In the genomic region with DNA sequence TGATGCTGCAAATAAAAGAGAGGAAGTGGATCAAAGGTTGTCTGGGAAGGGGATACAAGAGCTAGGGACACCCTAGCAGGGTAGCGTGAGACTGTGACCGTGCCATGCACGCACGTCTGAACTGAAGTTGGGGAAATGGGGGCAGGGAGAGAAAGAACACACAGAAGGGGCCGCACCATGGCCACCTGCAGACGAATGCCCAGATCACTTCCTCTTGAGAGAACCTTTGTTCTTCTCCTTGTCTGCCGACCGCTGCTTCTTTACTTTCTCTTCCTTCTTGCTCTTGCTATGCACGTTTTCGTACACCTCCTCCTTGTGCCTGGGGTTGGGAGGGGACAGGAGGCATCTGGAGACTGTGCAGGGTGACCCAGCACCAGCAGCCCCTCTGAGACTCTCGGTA, we compare ENCODE assay signal across 11 mouse cellular contexts. TPM values are rescaled to one million over a fixed set of nuclear protein-coding genes. Genes with fewer than 3 reads are reported as not detected.
DNase-seq lines count a peak whose midpoint lies in the region; ATAC-seq and TF ChIP-seq lines count a peak whose summit lies in the region.
"Had no signal": no experiment of that assay in that cellular context is flagged by ENCODE, and none has a peak within 500 bp of the region (broad histone marks: within the 10 kb centered on the region; RNA-seq: fewer than 3 reads in every experiment).

No protein-coding gene starts in this region.

- 54% methylated on average over 11 of the region's 11 CpGs for WGBS in lung, embryonic 14.5 days
- WGBS in intestine, embryonic 15.5 days, result 47% methylated on average over 11 of the region's 11 CpGs
- 63% methylated on average over 11 of the region's 11 CpGs for WGBS in stomach, embryonic 14.5 days
- WGBS in forebrain, embryonic 14.5 days, result 45% methylated on average over 11 of the region's 11 CpGs

- H3K9ac ChIP-seq in lung, embryonic 14.5 days, result peak overlapping the region; percentile 57
- no peak overlapping the region for H3K9ac ChIP-seq in intestine, embryonic 15.5 days
- H3K9ac ChIP-seq in stomach, embryonic 14.5 days (replicated peaks; ENCODE audit: low read depth, low read length), result 0 out of 2 replicates have a peak overlapping the region, but pooled peaks have one; percentile 10
- no peak overlapping the region for H3K9ac ChIP-seq in forebrain, embryonic 14.5 days (ENCODE audit: low read length)
- H3K9ac ChIP-seq: embryonic facial prominence, embryonic 12.5 days had no signal

- H3K27ac ChIP-seq in lung, embryonic 14.5 days (ENCODE audit: low read depth), result peak overlapping the region; percentile 46; the same call in 1 of the 2 replicates
- 0 out of 2 replicates have a peak overlapping the region, but pooled peaks have one; percentile 3 for H3K27ac ChIP-seq in intestine, embryonic 15.5 days
- 0 out of 2 replicates have a peak overlapping the region, but pooled peaks have one; percentile 18 for H3K27ac ChIP-seq in stomach, embryonic 14.5 days (ENCODE audit: low read length)
- no peak overlapping the region for H3K27ac ChIP-seq in forebrain, embryonic 14.5 days (ENCODE audit: low read depth, low read length)
- H3K27ac ChIP-seq: embryonic facial prominence, embryonic 12.5 days; gastrocnemius, adult 2 months had no signal

- TF ChIP-seq CTCF in lung, embryonic 14.5 days (IDR thresholded peaks at IDR 0.05; ENCODE audit: low read depth), result no peak

- no peaks in the 10 kb centered on the region for H3K9me3 ChIP-seq in lung, embryonic 14.5 days (ENCODE audit: low read depth, low read length)
- no peaks in the 10 kb centered on the region for H3K9me3 ChIP-seq in intestine, embryonic 15.5 days
- H3K9me3 ChIP-seq in stomach, embryonic 14.5 days (ENCODE audit: control insufficient read depth, low read depth, low read length), result no peaks in the 10 kb centered on the region
- H3K9me3 ChIP-seq in forebrain, embryonic 14.5 days (replicated peaks; ENCODE audit: control insufficient read depth, low read length), result no peaks in the 10 kb centered on the region
- H3K9me3 ChIP-seq: embryonic facial prominence, embryonic 12.5 days had no signal

- no peak for ATAC-seq in lung, embryonic 14.5 days (ENCODE audit: insufficient read depth)
- peak; percentile 19 for ATAC-seq in activated CD4-positive, CD25-positive, alpha-beta regulatory T cell, adult 4 months
- ATAC-seq in intestine, embryonic 15.5 days, result no peak
- ATAC-seq in stomach, embryonic 14.5 days (ENCODE audit: insufficient number of reproducible peaks, insufficient read depth, low FRiP score, low read depth), result no peak
- no peak for ATAC-seq in forebrain, embryonic 14.5 days

- no peaks in the 10 kb centered on the region for H3K4me1 ChIP-seq in lung, embryonic 14.5 days (ENCODE audit: insufficient read depth)
- H3K4me1 ChIP-seq in intestine, embryonic 15.5 days (replicated peaks), result peaks cover 5% of the 10 kb centered on the region; the same call in 1 of the 2 replicates
- H3K4me1 ChIP-seq in stomach, embryonic 14.5 days (ENCODE audit: control insufficient read depth, insufficient read depth, low read length), result 0 out of 2 replicates have a peak, but pooled peaks cover 2% of the 10 kb centered on the region
- no peaks in the 10 kb centered on the region for H3K4me1 ChIP-seq in forebrain, embryonic 14.5 days (ENCODE audit: control insufficient read depth, insufficient read depth, low read length)
- H3K4me1 ChIP-seq: embryonic facial prominence, embryonic 12.5 days had no signal

- peak overlapping the region; percentile 43; the same call in 1 of the 2 replicates for H3K4me3 ChIP-seq in lung, embryonic 14.5 days (ENCODE audit: low read depth, low read length)
- H3K4me3 ChIP-seq in intestine, embryonic 15.5 days (replicated peaks), result peak overlapping the region; percentile 42; the same call in 1 of the 2 replicates
- peak overlapping the region; percentile 36; the same call in 1 of the 2 replicates for H3K4me3 ChIP-seq in stomach, embryonic 14.5 days (ENCODE audit: low read depth, low read length)
- no peak overlapping the region for H3K4me3 ChIP-seq in forebrain, embryonic 14.5 days (ENCODE audit: low read depth, low read length)
- H3K4me3 ChIP-seq: embryonic facial prominence, embryonic 12.5 days; gastrocnemius, adult 2 months had no signal

- DNase-seq in lung, embryonic 14.5 days, result no peak
- no peak for DNase-seq in lung, postnatal 14 days
- no peak for DNase-seq in MN1 (ENCODE audit: low spot score)
- no peak for DNase-seq in cerebellum, adult 8-10 months
- no peak for DNase-seq in forebrain, embryonic 14.5 days (ENCODE audit: low spot score)
- DNase-seq: gastrocnemius, adult 2 months had no signal

- no peaks in the 10 kb centered on the region for H3K27me3 ChIP-seq in lung, embryonic 14.5 days (ENCODE audit: insufficient read depth, low read length)
- H3K27me3 ChIP-seq in intestine, embryonic 15.5 days (replicated peaks), result no peaks in the 10 kb centered on the region
- no peaks in the 10 kb centered on the region for H3K27me3 ChIP-seq in stomach, embryonic 14.5 days (ENCODE audit: control insufficient read depth, insufficient read depth, low read length)
- H3K27me3 ChIP-seq in forebrain, embryonic 14.5 days (replicated peaks; ENCODE audit: control insufficient read depth, insufficient read depth, low read length), result no peaks in the 10 kb centered on the region
- H3K27me3 ChIP-seq: embryonic facial prominence, embryonic 12.5 days had no signal

- H3K36me3 ChIP-seq in lung, embryonic 14.5 days (ENCODE audit: insufficient read depth), result peaks cover 19% of the 10 kb centered on the region
- peaks cover 9% of the 10 kb centered on the region for H3K36me3 ChIP-seq in intestine, embryonic 15.5 days
- peaks cover 10% of the 10 kb centered on the region; the same call in 1 of the 2 replicates for H3K36me3 ChIP-seq in stomach, embryonic 14.5 days (ENCODE audit: control insufficient read depth, insufficient read depth, low read length)
- H3K36me3 ChIP-seq in forebrain, embryonic 14.5 days (ENCODE audit: control insufficient read depth, insufficient read depth, low read length), result peaks cover 19% of the 10 kb centered on the region

- H3K4me2 ChIP-seq in lung, embryonic 14.5 days, result peak overlapping the region; percentile 56
- peak overlapping the region; percentile 51 for H3K4me2 ChIP-seq in intestine, embryonic 15.5 days (replicated peaks)
- H3K4me2 ChIP-seq in stomach, embryonic 14.5 days (replicated peaks; ENCODE audit: low read depth, low read length), result peak overlapping the region; percentile 40; the same call in 1 of the 2 replicates
- no peak overlapping the region for H3K4me2 ChIP-seq in forebrain, embryonic 14.5 days (ENCODE audit: low read length)
- H3K4me2 ChIP-seq: embryonic facial prominence, embryonic 12.5 days had no signal

RNA-seq across cellular contexts. Expression of a gene that starts 8.8 kb away (rescaled TPM):
- polyA plus RNA-seq in lung, embryonic 14.5 days (2014; fragmentation: Nextera tagmentation; extraction: Ambion mirVana), result 354 and 377 TPM in 2 replicates
- 10 to 100 TPM; 72.2 to 87.3 TPM for polyA plus RNA-seq in activated CD4-positive, CD25-positive, alpha-beta regulatory T cell, adult 4 months (2017; shearing (Covaris generic))
- 497 and 503 TPM in 2 replicates for polyA plus RNA-seq in intestine, embryonic 15.5 days (2015; fragmentation: Nextera tagmentation; extraction: Ambion mirVana)
- polyA plus RNA-seq in stomach, embryonic 14.5 days (2014; fragmentation: Nextera tagmentation; extraction: Ambion mirVana), result 290 and 305 TPM in 2 replicates
- polyA plus RNA-seq in forebrain, embryonic 14.5 days (2014; fragmentation: Nextera tagmentation; extraction: Ambion mirVana), result 237 and 245 TPM in 2 replicates

RNA-seq across cellular contexts. Expression of a gene that starts 8.9 kb away (rescaled TPM):
- 214 and 228 TPM in 2 replicates for polyA plus RNA-seq in lung, embryonic 14.5 days (2014; fragmentation: Nextera tagmentation; extraction: Ambion mirVana)
- 100 to 1,000 TPM; 401 to 440 TPM for polyA plus RNA-seq in activated CD4-positive, CD25-positive, alpha-beta regulatory T cell, adult 4 months (2017; shearing (Covaris generic))
- polyA plus RNA-seq in intestine, embryonic 15.5 days (2015; fragmentation: Nextera tagmentation; extraction: Ambion mirVana), result 225 and 231 TPM in 2 replicates
- polyA plus RNA-seq in stomach, embryonic 14.5 days (2014; fragmentation: Nextera tagmentation; extraction: Ambion mirVana), result 201 and 205 TPM in 2 replicates
- polyA plus RNA-seq in forebrain, embryonic 14.5 days (2014; fragmentation: Nextera tagmentation; extraction: Ambion mirVana), result 166 and 186 TPM in 2 replicates

RNA-seq across cellular contexts. Expression of a gene that starts 17.6 kb away (rescaled TPM):
- 12.1 and 12.6 TPM in 2 replicates for polyA plus RNA-seq in lung, embryonic 14.5 days (2014; fragmentation: Nextera tagmentation; extraction: Ambion mirVana)
- polyA plus RNA-seq in activated CD4-positive, CD25-positive, alpha-beta regulatory T cell, adult 4 months (2017; shearing (Covaris generic)), result 100 to 1,000 TPM; 138 to 144 TPM
- polyA plus RNA-seq in intestine, embryonic 15.5 days (2015; fragmentation: Nextera tagmentation; extraction: Ambion mirVana), result 16.7 and 17.7 TPM in 2 replicates
- 13.7 and 15.3 TPM in 2 replicates for polyA plus RNA-seq in stomach, embryonic 14.5 days (2014; fragmentation: Nextera tagmentation; extraction: Ambion mirVana)
- polyA plus RNA-seq in forebrain, embryonic 14.5 days (2014; fragmentation: Nextera tagmentation; extraction: Ambion mirVana), result 4.7 TPM in 2 replicates

RNA-seq across cellular contexts. Expression of a gene that starts 20.3 kb away (rescaled TPM):
- 429 and 440 TPM in 2 replicates for polyA plus RNA-seq in lung, embryonic 14.5 days (2014; fragmentation: Nextera tagmentation; extraction: Ambion mirVana)
- 100 to 1,000 TPM; 529 to 630 TPM for polyA plus RNA-seq in activated CD4-positive, CD25-positive, alpha-beta regulatory T cell, adult 4 months (2017; shearing (Covaris generic))
- 337 and 341 TPM in 2 replicates for polyA plus RNA-seq in intestine, embryonic 15.5 days (2015; fragmentation: Nextera tagmentation; extraction: Ambion mirVana)
- polyA plus RNA-seq in stomach, embryonic 14.5 days (2014; fragmentation: Nextera tagmentation; extraction: Ambion mirVana), result 445 and 505 TPM in 2 replicates
- polyA plus RNA-seq in forebrain, embryonic 14.5 days (2014; fragmentation: Nextera tagmentation; extraction: Ambion mirVana), result 722 and 848 TPM in 2 replicates

RNA-seq across cellular contexts. Expression of a gene that starts 34.9 kb away (rescaled TPM):
- polyA plus RNA-seq in lung, embryonic 14.5 days (2014; fragmentation: Nextera tagmentation; extraction: Ambion mirVana), result not detected in 2 replicates
- polyA plus RNA-seq in activated CD4-positive, CD25-positive, alpha-beta regulatory T cell, adult 4 months (2017; shearing (Covaris generic)), result not detected
- not detected in 2 replicates for polyA plus RNA-seq in intestine, embryonic 15.5 days (2015; fragmentation: Nextera tagmentation; extraction: Ambion mirVana)
- not detected in 2 replicates for polyA plus RNA-seq in stomach, embryonic 14.5 days (2014; fragmentation: Nextera tagmentation; extraction: Ambion mirVana)
- polyA plus RNA-seq in forebrain, embryonic 14.5 days (2014; fragmentation: Nextera tagmentation; extraction: Ambion mirVana), result not detected in 2 replicates
- polyA plus RNA-seq: brain, embryonic 14.5 days; embryonic facial prominence, embryonic 12.5 days had no signal

Comparison
In these comparisons a context has a peak if more than half of its experiments do, and no peak if none do; other contexts are left out.
1. H3K9ac ChIP-seq: peak in lung, embryonic 14.5 days (single experiment) and stomach, embryonic 14.5 days (single experiment); none in intestine, embryonic 15.5 days (single experiment) and forebrain, embryonic 14.5 days (single experiment).